Mouse (Mus musculus) 3134 (cell line): ENCODE measurements around the gene Capns1.
"Not testable (repeated sequence)": the region's sequence is repeated elsewhere in the genome, so short reads cannot be mapped to it uniquely, and the experiment has no call there.

Source experiments
- DNase-seq: peaks from one replicate; pipeline ENCODE4 v3.0.0-alpha.2; 2011; ENCODE audit warnings: low spot score; ENCODE audit not compliant: insufficient read length; ENCODE audit errors: extremely low read depth

The Capns1 gene

GRCm38 (mm10) chr7:30198481-30198971 is at the start of gene Capns1:
Gene Capns1, minus strand, starts transcription at chr7:30198811.
- DNase-seq: peak; percentile 64

GRCm38 (mm10) chr7:30237374-30237773 is 38.8 kb upstream of the Capns1 start:
- DNase-seq: not testable (repeated sequence)

DNA sequence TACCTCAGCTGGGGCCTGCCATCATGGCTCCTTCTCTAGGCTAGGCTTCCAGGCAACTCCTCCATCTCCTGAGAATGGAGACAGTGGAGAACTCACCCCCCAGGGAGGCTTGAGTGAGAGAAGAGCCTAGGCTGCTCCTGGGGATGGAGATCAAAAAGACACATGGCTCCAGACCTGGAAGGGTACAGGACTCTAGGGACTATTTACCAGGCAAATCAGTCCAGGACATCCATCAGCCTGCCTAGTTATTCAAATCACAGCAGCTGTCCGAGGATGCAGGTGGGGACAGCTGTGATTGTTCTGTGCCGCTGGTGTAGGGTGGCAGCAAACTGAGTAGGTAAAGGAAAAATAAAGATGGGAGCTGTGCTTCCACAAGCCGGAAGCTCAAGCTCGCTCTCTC is 37.0 kb upstream of the Capns1 start, which contains the start of gene Ovol3:
Ovol3 (minus strand) TSS at position 101 of the 400 bp plus-strand sequence.
- DNase-seq: no peak

GRCm38 (mm10) chr7:30235091-30235490 is 36.5 kb upstream of the Capns1 start:
- no peak for DNase-seq

DNA sequence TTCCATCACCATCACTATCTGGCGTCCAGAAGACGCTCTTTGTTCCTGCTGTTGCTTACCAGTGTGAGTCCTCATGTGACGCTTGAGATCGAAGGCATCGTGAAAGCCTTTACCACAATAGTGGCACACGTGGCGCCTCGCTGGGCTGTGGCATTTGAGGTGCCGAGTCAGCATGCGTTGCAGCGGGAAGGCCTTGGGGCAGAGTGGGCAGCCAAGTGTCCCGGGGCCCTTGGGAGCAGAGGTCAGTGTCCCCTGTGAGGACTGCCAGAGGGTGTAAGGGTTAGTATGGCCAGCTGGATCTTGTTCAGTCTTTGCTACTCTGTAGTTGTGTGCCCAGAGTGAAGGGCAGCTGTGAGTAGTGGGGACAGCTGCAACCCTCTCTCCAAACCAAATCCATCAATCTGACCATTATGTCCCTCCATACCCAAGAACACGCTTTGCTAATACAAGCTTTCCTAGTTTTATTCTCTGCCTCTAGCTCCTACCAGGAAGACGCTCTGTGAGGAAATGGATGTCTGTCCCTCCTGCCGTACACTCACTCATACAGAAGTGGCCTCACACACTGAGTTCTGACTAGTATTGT is 35.8 kb upstream of the Capns1 start:
- no peak for DNase-seq

DNA sequence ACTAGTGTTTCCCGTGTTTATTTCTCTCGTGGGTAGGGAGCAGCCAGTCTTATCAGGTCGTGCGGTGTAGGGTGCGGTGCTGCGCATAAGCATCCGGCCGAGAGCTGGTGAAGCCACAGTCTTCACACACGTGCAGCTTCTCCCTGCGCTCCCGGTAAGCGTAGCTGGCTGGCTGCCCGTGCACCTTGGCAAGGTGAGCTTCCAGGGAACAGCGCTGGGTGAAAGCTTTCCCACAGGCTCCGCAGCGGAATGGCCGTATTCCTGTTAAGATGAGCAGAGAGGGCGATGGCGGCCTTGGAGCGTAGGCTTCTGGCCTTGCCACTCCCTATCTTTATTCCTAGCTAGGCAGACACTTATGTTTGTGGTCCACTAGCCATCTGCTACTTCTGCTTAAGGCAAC is 34.8 kb upstream of the Capns1 start:
- no peak for DNase-seq

DNA sequence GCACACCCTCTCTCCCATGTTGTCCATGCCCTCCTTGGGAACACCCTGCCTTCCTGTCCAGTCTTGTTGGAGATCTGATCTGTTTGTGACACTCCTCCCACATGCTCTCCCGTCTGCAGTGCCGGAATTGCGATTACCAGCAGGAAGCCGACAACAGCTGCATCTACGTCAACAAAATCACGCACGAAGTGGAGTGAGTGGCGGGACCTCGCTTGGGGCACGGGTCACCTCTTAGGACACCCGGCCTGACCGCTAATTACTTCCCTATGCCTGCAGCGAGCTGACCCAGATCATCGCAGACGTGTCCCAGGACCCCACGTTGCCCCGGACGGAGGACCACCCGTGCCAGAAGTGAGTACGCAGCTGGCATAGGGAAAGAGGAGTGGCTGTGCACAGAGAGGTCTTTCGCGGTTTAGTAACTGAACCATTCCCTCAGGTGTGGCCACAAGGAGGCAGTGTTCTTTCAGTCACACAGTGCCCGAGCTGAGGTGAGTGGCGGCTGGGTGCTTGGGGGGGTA is 34.1 kb upstream of the Capns1 start:
- DNase-seq: no peak

- peak; percentile 96 for DNase-seq
These were observed 33.3 kb upstream of the Capns1 start, which contains the start of the genes Polr2i and Tbcb for GRCm38 (mm10) chr7:30231669-30232454. Gene Polr2i, plus strand, starts transcription at chr7:30231948. Gene Tbcb, minus strand, starts transcription at chr7:30232272.

GRCm38 (mm10) chr7:30231328-30231668 is 32.7 kb upstream of the Capns1 start:
- DNase-seq: peak; percentile 21

GRCm38 (mm10) chr7:30224206-30224605 is 25.6 kb upstream of the Capns1 start:
- DNase-seq: no peak

DNA sequence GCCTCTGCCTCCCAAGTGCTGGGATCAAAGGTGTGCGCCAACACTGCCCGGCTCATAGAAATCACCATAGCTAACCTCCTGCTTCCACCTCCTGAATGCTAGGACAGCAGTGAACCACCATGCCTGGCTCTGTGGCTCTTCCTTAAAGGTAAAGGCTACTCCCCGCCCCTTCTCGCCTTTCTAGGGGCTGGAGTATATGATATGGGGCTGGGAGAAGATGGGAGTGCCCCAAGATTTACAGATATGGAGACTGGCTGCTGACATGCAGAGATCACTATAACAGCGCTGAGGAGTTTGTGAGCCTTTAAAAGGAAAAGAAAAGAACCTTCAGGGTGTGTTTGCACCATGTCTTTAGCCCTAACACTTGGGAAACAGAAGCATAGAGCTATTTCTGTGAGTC is 23.6 kb upstream of the Capns1 start:
- no peak for DNase-seq

DNA sequence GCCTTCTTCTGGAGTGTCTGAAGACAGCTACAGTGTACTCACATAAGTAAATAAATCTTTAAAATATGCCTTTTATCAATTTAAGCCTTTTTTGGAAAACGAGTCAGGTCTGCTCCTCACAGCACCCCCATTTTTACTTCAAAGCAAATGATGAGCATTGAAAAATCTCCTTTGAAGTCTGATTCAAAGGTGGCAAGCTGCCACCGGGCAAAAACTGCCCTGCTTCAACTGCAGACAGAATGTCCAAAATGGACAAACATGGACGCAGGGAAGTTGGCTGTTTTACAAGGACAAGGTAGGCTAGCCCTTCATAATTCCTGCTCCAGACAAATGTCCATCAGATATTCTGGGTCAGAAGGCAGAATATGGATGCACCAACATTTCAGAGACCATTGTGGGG is 22.8 kb upstream of the Capns1 start:
- no peak for DNase-seq

DNA sequence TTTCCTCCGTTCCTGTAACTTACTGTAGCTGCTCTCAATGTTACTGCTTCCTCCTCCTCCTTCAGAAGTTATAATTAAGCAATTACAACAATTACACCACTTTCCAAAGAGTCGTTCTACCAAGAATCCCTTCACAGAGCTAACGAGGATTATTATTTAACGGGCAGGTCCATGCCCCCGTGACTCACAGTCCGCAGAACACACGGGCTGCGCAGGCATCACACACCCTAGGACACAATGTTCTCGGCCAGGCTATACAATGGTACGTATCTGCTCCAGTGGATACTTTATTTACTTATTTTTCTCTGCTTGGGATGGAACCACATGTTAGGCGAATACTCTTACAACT is 21.4 kb upstream of the Capns1 start:
- no peak for DNase-seq

GRCm38 (mm10) chr7:30219293-30220007 is 20.8 kb upstream of the Capns1 start:
- DNase-seq: no peak

DNA sequence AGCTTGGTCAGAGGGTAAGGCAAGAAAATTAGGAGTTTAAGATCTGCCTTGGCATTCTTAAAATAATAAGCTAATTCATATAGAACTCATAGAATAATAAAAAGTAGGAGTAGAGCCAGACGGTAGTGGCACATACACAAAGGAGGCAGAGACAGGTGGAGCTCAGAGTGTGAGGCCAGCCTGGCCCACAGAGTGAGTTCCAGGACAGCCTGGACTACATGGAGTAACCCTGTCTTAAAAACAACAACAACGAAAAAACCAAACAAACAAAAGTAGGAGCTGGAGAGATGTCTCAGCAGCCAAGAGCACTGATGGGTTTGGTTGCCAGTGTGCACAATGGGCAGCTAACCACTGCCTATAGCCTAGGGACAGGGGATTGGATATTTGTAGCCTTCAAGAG is 18.7 kb upstream of the Capns1 start:
- DNase-seq: no peak

- peak; percentile 75 for DNase-seq
These were observed 18.1 kb upstream of the Capns1 start for GRCm38 (mm10) chr7:30216723-30217151.

DNA sequence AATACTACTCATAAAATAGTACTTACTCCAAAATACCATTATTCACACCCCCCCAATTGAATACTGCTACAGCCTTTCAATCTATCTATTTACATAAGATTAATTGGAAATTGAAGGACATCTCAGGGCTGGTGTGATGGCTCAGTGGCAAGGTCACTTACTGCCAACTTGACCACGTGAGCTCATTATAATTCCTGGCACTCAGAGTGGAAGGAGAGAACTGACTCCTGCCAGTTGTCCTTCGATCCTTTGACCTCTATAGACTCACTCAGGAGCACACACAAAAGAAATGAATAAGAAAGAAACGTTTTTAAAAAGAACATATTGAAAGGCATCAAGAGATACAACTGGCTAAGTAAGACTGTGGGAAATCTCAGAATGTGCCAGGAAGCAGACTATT is 17.3 kb upstream of the Capns1 start:
- DNase-seq: no peak

DNA sequence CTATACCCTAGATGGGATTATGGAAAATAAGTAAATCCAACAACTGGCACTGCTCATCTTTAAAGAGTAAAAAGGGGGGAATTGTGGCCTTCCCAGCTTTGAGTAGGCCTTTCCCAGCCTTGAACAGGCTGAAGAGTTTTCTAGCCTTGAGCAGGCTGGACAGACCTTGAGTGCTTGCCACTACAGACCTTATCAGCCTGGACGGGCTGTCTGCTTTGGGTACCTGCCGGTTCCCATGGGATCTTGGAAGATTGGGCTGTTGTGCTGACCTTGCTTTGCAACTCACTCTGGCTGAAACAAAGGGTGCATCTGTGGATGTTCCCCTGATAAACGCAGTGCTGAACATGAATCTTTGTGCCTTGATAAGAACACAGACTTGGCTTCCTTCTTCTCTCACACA is 15.3 kb upstream of the Capns1 start:
- no peak for DNase-seq

DNA sequence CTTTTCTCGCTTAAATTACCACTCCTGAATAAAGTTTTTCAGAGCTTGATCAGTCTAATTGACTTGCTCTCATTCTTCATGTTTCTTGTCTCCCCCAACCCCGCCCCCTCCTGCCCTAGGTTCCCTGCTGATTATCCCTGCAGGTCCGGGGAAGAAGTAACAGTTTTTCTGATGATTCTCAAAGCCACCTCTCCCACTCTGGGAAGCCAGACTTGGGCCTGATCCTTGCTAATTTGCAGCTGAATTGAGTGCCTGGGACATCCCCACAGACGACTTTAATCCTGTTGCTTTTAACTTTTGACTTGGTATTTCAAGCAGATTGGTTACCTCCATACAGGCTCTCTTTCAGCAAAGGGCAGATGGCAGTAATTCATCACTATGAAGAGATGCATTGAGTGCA is 12.4 kb upstream of the Capns1 start:
- no peak for DNase-seq

DNA sequence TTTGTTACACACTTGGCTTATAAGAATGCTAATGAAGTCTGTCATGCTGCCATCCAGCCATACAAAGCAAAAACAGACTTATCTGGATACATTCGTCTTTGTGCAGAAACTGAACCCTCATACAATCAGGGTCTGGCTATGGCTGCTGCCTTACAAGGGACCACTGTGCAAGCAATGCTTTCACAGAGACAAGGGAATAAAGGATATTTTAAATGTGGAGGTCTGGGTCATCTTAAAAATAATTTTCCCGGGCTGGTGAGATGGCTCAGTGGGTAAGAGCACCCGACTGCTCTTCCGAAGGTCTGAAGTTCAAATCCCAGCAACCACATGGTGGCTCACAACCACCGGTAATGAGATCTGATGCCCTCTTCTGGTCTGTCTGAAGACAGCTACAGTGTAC is 7.8 kb upstream of the Capns1 start:
- not testable (repeated sequence) for DNase-seq

- DNase-seq: no peak
These were observed 6.8 kb upstream of the Capns1 start for GRCm38 (mm10) chr7:30205383-30205782.
